Mouse (Mus musculus): ENCODE measurements at regions not wholly inside any gene's neighbourhood (a gene's known extent, or its start where the extent isn't known, plus 50 kb on each side); places are given as distances from the start of the nearest gene placed in this dataset.
A peak's percentile ranks its signal among the peaks of the same experiment; 100 is the strongest.

GRCm38 (mm10) chr17:80786061-80786851, 58.0 kb upstream of the Map4k3 start:
- Histone ChIP-seq H3K9me3 (ENCODE audit: low read length) (no peaks in the 10 kb centered on the region), H3K27me3 (ENCODE audit: insufficient read depth, low read length) (no peaks in the 10 kb centered on the region), H3K27ac (ENCODE audit: low read depth, low read length) (no peak overlapping the region), H3K4me1 (ENCODE audit: insufficient read depth, low read length) (no peaks in the 10 kb centered on the region), H3K4me3 (ENCODE audit: low read depth, low read length) (no peak overlapping the region), H3K36me3 (ENCODE audit: insufficient read depth, low read length) (no peaks in the 10 kb centered on the region), H3K9ac (replicated peaks; ENCODE audit: low read length, poor library complexity, severe bottlenecking) (no peak overlapping the region), H3K4me2 (ENCODE audit: low read depth, low read length, poor library complexity, severe bottlenecking) (no peak overlapping the region)
- no peak for TF ChIP-seq CTCF (IDR thresholded peaks at IDR 0.05)
- DNase-seq (ENCODE audit: low spot score), result no peak
- ATAC-seq (ENCODE audit: low FRiP score), result no peak
- WGBS, result 74% methylated on average over 8 of the region's 8 CpGs

GRCm38 (mm10) chr17:80785476-80785875, 57.2 kb upstream of the Map4k3 start:
- Histone ChIP-seq H3K9ac (replicated peaks; ENCODE audit: low read length, poor library complexity, severe bottlenecking) (no peak overlapping the region), H3K36me3 (ENCODE audit: insufficient read depth, low read length) (no peaks in the 10 kb centered on the region), H3K4me1 (ENCODE audit: insufficient read depth, low read length) (no peaks in the 10 kb centered on the region), H3K4me2 (ENCODE audit: low read depth, low read length, poor library complexity, severe bottlenecking) (no peak overlapping the region), H3K4me3 (ENCODE audit: low read depth, low read length) (no peak overlapping the region), H3K27me3 (ENCODE audit: insufficient read depth, low read length) (no peaks in the 10 kb centered on the region), H3K9me3 (ENCODE audit: low read length) (no peaks in the 10 kb centered on the region), H3K27ac (ENCODE audit: low read depth, low read length) (no peak overlapping the region)
- no peak for ATAC-seq (ENCODE audit: low FRiP score)
- WGBS, result 65% methylated on average over 8 of the region's 8 CpGs
- no peak for TF ChIP-seq CTCF (IDR thresholded peaks at IDR 0.05)
- DNase-seq (ENCODE audit: low spot score), result no peak

DNA sequence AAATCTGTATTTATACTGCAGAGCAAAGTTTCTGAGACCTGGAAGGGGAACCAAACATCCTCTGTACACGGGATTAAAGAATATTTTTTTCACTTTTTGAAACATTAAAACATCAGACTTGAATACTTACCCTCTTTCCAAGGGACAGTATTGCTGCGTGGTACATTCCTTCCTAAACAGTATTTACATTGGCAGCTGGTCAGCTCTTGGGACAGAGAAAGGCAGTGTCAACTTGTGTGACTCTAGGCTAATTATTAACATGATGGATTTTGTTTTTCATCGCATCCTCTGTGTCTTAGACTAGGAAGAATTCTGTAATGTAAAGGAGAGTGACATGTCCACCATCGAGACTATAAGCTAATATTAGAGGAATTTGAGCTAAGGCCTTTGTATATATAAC, 56.8 kb upstream of the Map4k3 start:
- 78% methylated on average over 4 of the region's 4 CpGs for WGBS
- H3K4me2 ChIP-seq (ENCODE audit: low read depth, low read length, poor library complexity, severe bottlenecking), result no peak overlapping the region
- no peaks in the 10 kb centered on the region for H3K27me3 ChIP-seq (ENCODE audit: insufficient read depth, low read length)
- no peaks in the 10 kb centered on the region for H3K9me3 ChIP-seq (ENCODE audit: low read length)
- ATAC-seq (ENCODE audit: low FRiP score) (no peak), DNase-seq (ENCODE audit: low spot score) (no peak)
- H3K36me3 ChIP-seq (ENCODE audit: insufficient read depth, low read length), result no peaks in the 10 kb centered on the region
- H3K9ac ChIP-seq (replicated peaks; ENCODE audit: low read length, poor library complexity, severe bottlenecking), result no peak overlapping the region
- no peak overlapping the region for H3K4me3 ChIP-seq (ENCODE audit: low read depth, low read length)
- H3K27ac ChIP-seq (ENCODE audit: low read depth, low read length), result no peak overlapping the region
- TF ChIP-seq CTCF (IDR thresholded peaks at IDR 0.05), result no peak
- no peaks in the 10 kb centered on the region for H3K4me1 ChIP-seq (ENCODE audit: insufficient read depth, low read length)

DNA sequence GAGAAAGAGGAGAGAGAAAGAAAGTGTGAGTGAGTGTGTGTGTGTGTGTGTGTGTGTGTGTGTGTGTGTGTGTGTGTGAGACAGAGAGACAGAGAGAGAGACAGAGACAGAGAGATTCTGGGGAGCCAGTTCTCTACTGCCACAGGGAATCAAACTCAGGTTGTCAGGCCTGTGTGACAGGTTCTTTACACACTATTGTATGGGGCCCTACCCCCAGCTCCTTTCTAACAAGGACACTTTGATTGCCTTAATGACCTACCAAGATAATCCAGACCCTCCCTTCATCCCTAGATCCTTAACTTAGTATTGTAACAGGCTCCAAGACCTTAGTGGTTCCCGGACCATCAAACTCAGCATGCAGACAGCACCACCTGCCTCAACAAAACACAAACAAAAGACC, 53.9 kb upstream of the Map4k3 start:
- WGBS, result 32% methylated on average over 1 of the region's 1 CpGs
- Histone ChIP-seq H3K27ac (ENCODE audit: low read depth, low read length) (no peak overlapping the region), H3K36me3 (ENCODE audit: insufficient read depth, low read length) (no peaks in the 10 kb centered on the region), H3K4me1 (ENCODE audit: insufficient read depth, low read length) (no peaks in the 10 kb centered on the region), H3K27me3 (ENCODE audit: insufficient read depth, low read length) (no peaks in the 10 kb centered on the region), H3K4me2 (ENCODE audit: low read depth, low read length, poor library complexity, severe bottlenecking) (no peak overlapping the region), H3K9me3 (ENCODE audit: low read length) (no peaks in the 10 kb centered on the region), H3K4me3 (ENCODE audit: low read depth, low read length) (no peak overlapping the region), H3K9ac (replicated peaks; ENCODE audit: low read length, poor library complexity, severe bottlenecking) (no peak overlapping the region)
- no peak for ATAC-seq (ENCODE audit: low FRiP score)
- TF ChIP-seq CTCF (IDR thresholded peaks at IDR 0.05), result no peak
- no peak for DNase-seq (ENCODE audit: low spot score)

DNA sequence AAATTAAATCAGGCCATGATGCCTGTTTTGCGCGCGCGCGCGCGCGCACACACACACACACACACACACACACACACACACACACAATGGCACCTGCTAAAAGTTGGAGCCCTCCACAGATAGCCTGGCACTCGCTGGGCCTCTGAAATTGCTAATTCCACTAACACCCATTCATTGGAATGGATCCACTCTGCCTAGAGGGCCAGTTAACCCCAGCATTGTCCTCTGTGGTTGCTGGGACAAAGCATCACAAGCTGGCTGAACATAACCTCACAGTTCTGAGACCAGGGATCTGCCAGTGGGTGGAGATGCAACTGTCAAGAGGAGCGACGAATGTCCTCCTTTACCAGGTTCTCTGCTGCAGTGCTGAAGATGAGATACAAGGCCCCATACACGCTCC, 53.3 kb upstream of the Map4k3 start:
- no peak overlapping the region for H3K4me3 ChIP-seq (ENCODE audit: low read depth, low read length)
- H3K27me3 ChIP-seq (ENCODE audit: insufficient read depth, low read length), result no peaks in the 10 kb centered on the region
- no peak overlapping the region for H3K4me2 ChIP-seq (ENCODE audit: low read depth, low read length, poor library complexity, severe bottlenecking)
- 89% methylated on average over 12 of the region's 12 CpGs for WGBS
- no peak overlapping the region for H3K27ac ChIP-seq (ENCODE audit: low read depth, low read length)
- H3K9ac ChIP-seq (replicated peaks; ENCODE audit: low read length, poor library complexity, severe bottlenecking), result no peak overlapping the region
- no peaks in the 10 kb centered on the region for H3K36me3 ChIP-seq (ENCODE audit: insufficient read depth, low read length)
- TF ChIP-seq CTCF (IDR thresholded peaks at IDR 0.05), result no peak
- DNase-seq (ENCODE audit: low spot score) (peak; percentile 30), ATAC-seq (ENCODE audit: low FRiP score) (no peak)
- H3K9me3 ChIP-seq (ENCODE audit: low read length), result no peaks in the 10 kb centered on the region
- no peaks in the 10 kb centered on the region for H3K4me1 ChIP-seq (ENCODE audit: insufficient read depth, low read length)

- Histone ChIP-seq H3K4me2 (ENCODE audit: low read depth, low read length, poor library complexity, severe bottlenecking) (no peak overlapping the region), H3K9ac (replicated peaks; ENCODE audit: low read length, poor library complexity, severe bottlenecking) (no peak overlapping the region), H3K9me3 (ENCODE audit: low read length) (no peaks in the 10 kb centered on the region), H3K4me3 (ENCODE audit: low read depth, low read length) (no peak overlapping the region), H3K27ac (ENCODE audit: low read depth, low read length) (no peak overlapping the region), H3K27me3 (ENCODE audit: insufficient read depth, low read length) (no peaks in the 10 kb centered on the region), H3K36me3 (ENCODE audit: insufficient read depth, low read length) (no peaks in the 10 kb centered on the region), H3K4me1 (ENCODE audit: insufficient read depth, low read length) (no peaks in the 10 kb centered on the region)
- ATAC-seq (ENCODE audit: low FRiP score), result no peak
- WGBS, result 56% methylated on average over 7 of the region's 7 CpGs
- peak; percentile 68 for DNase-seq (ENCODE audit: low spot score)
- no peak for TF ChIP-seq CTCF (IDR thresholded peaks at IDR 0.05)
These were observed 52.0 kb upstream of the Map4k3 start for GRCm38 (mm10) chr17:80780303-80780702.
